Comparison of ENCODE assay signal across 10 mouse cellular contexts in genomic region chr12:112830570-112830969, GRCm38 (mm10). TPM values are rescaled to one million over a fixed set of nuclear protein-coding genes. Genes with fewer than 3 reads are reported as not detected.
DNase-seq lines count a peak whose midpoint lies in the region; ATAC-seq and TF ChIP-seq lines count a peak whose summit lies in the region.
"Had no signal": no experiment of that assay in that cellular context is flagged by ENCODE, and none has a peak within 500 bp of the region (broad histone marks: within the 10 kb centered on the region; RNA-seq: fewer than 3 reads in every experiment).

No protein-coding gene starts in this region.

- no peak for DNase-seq in layer of hippocampus, adult 2 months (ENCODE audit: low spot score in 2 of 2)
- no peak for DNase-seq in layer of hippocampus, postnatal 10 days (ENCODE audit: low spot score in 2 of 2)
- DNase-seq in adipocyte (ENCODE audit: low spot score), result no peak
- no peak for DNase-seq in spleen, adult 12 weeks (ENCODE audit: low spot score)
- no peak for DNase-seq in embryo, embryonic 10.5 days (ENCODE audit: low spot score)

- peak overlapping the region; percentile 98 for H3K9ac ChIP-seq in embryonic facial prominence, embryonic 13.5 days
- peak overlapping the region; percentile 70; the same call in 1 of the 2 replicates for H3K9ac ChIP-seq in intestine, postnatal 0 days (ENCODE audit: low read depth, low read length)
- peak overlapping the region; percentile 87 for H3K9ac ChIP-seq in neural tube, embryonic 13.5 days

- no peak overlapping the region for H3K27ac ChIP-seq in layer of hippocampus, adult 2 months
- H3K27ac ChIP-seq in embryonic facial prominence, embryonic 13.5 days, result no peak overlapping the region
- H3K27ac ChIP-seq in intestine, postnatal 0 days (ENCODE audit: low read depth, low read length), result no peak overlapping the region
- no peak overlapping the region for H3K27ac ChIP-seq in neural tube, embryonic 13.5 days (replicated peaks)

- no peaks in the 10 kb centered on the region for H3K27me3 ChIP-seq in embryonic facial prominence, embryonic 13.5 days
- no peaks in the 10 kb centered on the region for H3K27me3 ChIP-seq in intestine, postnatal 0 days (replicated peaks; ENCODE audit: control insufficient read depth, insufficient read depth, low read length)
- H3K27me3 ChIP-seq in neural tube, embryonic 13.5 days, result no peaks in the 10 kb centered on the region

- peaks cover 35% of the 10 kb centered on the region for H3K4me1 ChIP-seq in embryonic facial prominence, embryonic 13.5 days
- H3K4me1 ChIP-seq in intestine, postnatal 0 days (replicated peaks; ENCODE audit: control insufficient read depth, insufficient read depth, low read length), result no peaks in the 10 kb centered on the region; the same call in 1 of the 2 replicates
- H3K4me1 ChIP-seq in neural tube, embryonic 13.5 days (replicated peaks), result peaks cover 52% of the 10 kb centered on the region

- no peaks in the 10 kb centered on the region for H3K9me3 ChIP-seq in embryonic facial prominence, embryonic 13.5 days
- no peaks in the 10 kb centered on the region for H3K9me3 ChIP-seq in intestine, postnatal 0 days (ENCODE audit: control insufficient read depth)
- no peaks in the 10 kb centered on the region for H3K9me3 ChIP-seq in neural tube, embryonic 13.5 days

- ATAC-seq in embryonic facial prominence, embryonic 13.5 days (ENCODE audit: insufficient number of reproducible peaks, insufficient read depth, low FRiP score, low TSS enrichment, low read depth), result no peak
- ATAC-seq in intestine, postnatal 0 days, result no peak
- no peak for ATAC-seq in neural tube, embryonic 13.5 days (ENCODE audit: low read depth)

- no peak for TF ChIP-seq CTCF in layer of hippocampus, adult 2 months (conservative IDR thresholded peaks at IDR 0.05)
- no peak for TF ChIP-seq CTCF in intestine, postnatal 0 days (IDR thresholded peaks at IDR 0.05; ENCODE audit: low read depth)

- peaks cover 36% of the 10 kb centered on the region for H3K36me3 ChIP-seq in embryonic facial prominence, embryonic 13.5 days
- H3K36me3 ChIP-seq in intestine, postnatal 0 days (ENCODE audit: control insufficient read depth, insufficient read depth), result peaks cover 5% of the 10 kb centered on the region; the same call in 1 of the 2 replicates
- peaks cover 27% of the 10 kb centered on the region for H3K36me3 ChIP-seq in neural tube, embryonic 13.5 days

- peak overlapping the region; percentile 72 for H3K4me2 ChIP-seq in embryonic facial prominence, embryonic 13.5 days
- peak overlapping the region; percentile 82 for H3K4me2 ChIP-seq in intestine, postnatal 0 days (replicated peaks; ENCODE audit: low read depth)
- peak overlapping the region; percentile 77 for H3K4me2 ChIP-seq in neural tube, embryonic 13.5 days

- WGBS in embryonic facial prominence, embryonic 13.5 days, result 84% methylated on average over 3 of the region's 3 CpGs
- 86% methylated on average over 3 of the region's 3 CpGs for WGBS in intestine, postnatal 0 days
- WGBS in neural tube, embryonic 13.5 days, result 92% methylated on average over 3 of the region's 3 CpGs

- H3K4me3 ChIP-seq in layer of hippocampus, adult 2 months, result peak overlapping the region; percentile 61
- H3K4me3 ChIP-seq in embryonic facial prominence, embryonic 13.5 days, result peak overlapping the region; percentile 93
- H3K4me3 ChIP-seq in intestine, postnatal 0 days (ENCODE audit: low read depth, low read length), result no peak overlapping the region
- H3K4me3 ChIP-seq in neural tube, embryonic 13.5 days, result peak overlapping the region; percentile 97

RNA-seq across cellular contexts. Expression of gene Cdca4, which starts 1.3 kb away (rescaled TPM):
- 10 to 100 TPM in 1 of 2 experiments, 1 to 10 TPM in 1; 7.1 to 10.8 TPM for total RNA-seq in layer of hippocampus, adult 2 months (2021)
- total RNA-seq in layer of hippocampus, postnatal 10 days (2021), result 10 to 100 TPM in 1 of 2 experiments, 1 to 10 TPM in 1; 8.8 to 13.0 TPM
- polyA plus RNA-seq in embryonic facial prominence, embryonic 13.5 days (2015; fragmentation: Nextera tagmentation; extraction: Ambion mirVana), result 139 and 147 TPM in 2 replicates
- polyA plus RNA-seq in intestine, postnatal 0 days (2015; fragmentation: Nextera tagmentation; extraction: Ambion mirVana), result 22.6 and 24.1 TPM in 2 replicates
- polyA plus RNA-seq in neural tube, embryonic 13.5 days (2015; fragmentation: Nextera tagmentation; extraction: Ambion mirVana), result 46.9 and 56.1 TPM in 2 replicates

RNA-seq across cellular contexts. Expression of gene Clba1, which starts 21.8 kb away (rescaled TPM):
- total RNA-seq in layer of hippocampus, adult 2 months (2021), result 10 to 100 TPM; 12.8 to 13.2 TPM
- 10 to 100 TPM; 12.3 to 15.5 TPM for total RNA-seq in layer of hippocampus, postnatal 10 days (2021)
- 8.3 and 9.8 TPM in 2 replicates for polyA plus RNA-seq in embryonic facial prominence, embryonic 13.5 days (2015; fragmentation: Nextera tagmentation; extraction: Ambion mirVana)
- 3.6 TPM in 2 replicates for polyA plus RNA-seq in intestine, postnatal 0 days (2015; fragmentation: Nextera tagmentation; extraction: Ambion mirVana)
- 20.2 and 21.1 TPM in 2 replicates for polyA plus RNA-seq in neural tube, embryonic 13.5 days (2015; fragmentation: Nextera tagmentation; extraction: Ambion mirVana)

RNA-seq across cellular contexts. Expression of gene Ahnak2, which starts 28.1 kb away (rescaled TPM):
- total RNA-seq in layer of hippocampus, adult 2 months (2021), result 1 to 10 TPM; 3.3 to 3.5 TPM
- 10 to 100 TPM; 11.8 to 17.1 TPM for total RNA-seq in layer of hippocampus, postnatal 10 days (2021)
- polyA plus RNA-seq in embryonic facial prominence, embryonic 13.5 days (2015; fragmentation: Nextera tagmentation; extraction: Ambion mirVana), result 0.95 and 1.2 TPM in 2 replicates
- 1.6 TPM in 2 replicates for polyA plus RNA-seq in intestine, postnatal 0 days (2015; fragmentation: Nextera tagmentation; extraction: Ambion mirVana)
- 2.8 and 2.9 TPM in 2 replicates for polyA plus RNA-seq in neural tube, embryonic 13.5 days (2015; fragmentation: Nextera tagmentation; extraction: Ambion mirVana)
- total RNA-seq: megakaryocyte progenitor cell, adult 5-6 weeks had no signal

RNA-seq across cellular contexts. Expression of gene Gpr132, which starts 37.5 kb away (rescaled TPM):
- total RNA-seq in layer of hippocampus, adult 2 months (2021), result not detected
- total RNA-seq in layer of hippocampus, postnatal 10 days (2021), result not detected
- polyA plus RNA-seq in embryonic facial prominence, embryonic 13.5 days (2015; fragmentation: Nextera tagmentation; extraction: Ambion mirVana), result 0.17 TPM in 1 of 2 replicates, not detected in the other
- polyA plus RNA-seq in intestine, postnatal 0 days (2015; fragmentation: Nextera tagmentation; extraction: Ambion mirVana), result 0.25 and 0.30 TPM in 2 replicates
- not detected in 2 replicates for polyA plus RNA-seq in neural tube, embryonic 13.5 days (2015; fragmentation: Nextera tagmentation; extraction: Ambion mirVana)
- total RNA-seq: gastrocnemius, adult 8-10 months had no signal
